Mouse (Mus musculus): ENCODE results near the gene Ptprt.

DNA sequence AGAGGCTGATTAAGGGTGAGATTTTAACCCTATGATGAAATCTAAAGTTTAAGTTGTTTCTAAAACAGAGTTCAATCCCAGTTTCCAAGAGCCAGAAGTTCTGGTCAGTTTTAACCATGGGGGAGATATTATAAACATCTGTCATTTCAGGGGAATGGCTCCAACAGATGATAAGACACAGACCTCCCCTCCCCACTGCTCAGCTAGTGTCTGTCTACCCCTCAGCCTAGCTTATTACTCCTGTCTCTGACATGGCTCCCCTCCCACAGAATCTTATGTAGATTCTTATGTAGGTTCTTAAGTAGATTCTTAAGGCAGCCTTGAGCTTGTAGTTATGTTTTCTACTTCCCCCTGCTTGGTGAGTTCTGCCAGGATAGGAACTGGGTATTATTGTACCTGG is 1180.5 kb downstream of the Ptprt start:
- TF ChIP-seq CTCF (IDR thresholded peaks at IDR 0.05 in 2 of 3, conservative IDR thresholded peaks at IDR 0.05 in 1 of 3; ENCODE audit: control insufficient read depth in 1 of 3, insufficient read depth in 1 of 3, low read depth in 2 of 3, low read length in 3 of 3, poor library complexity in 1 of 3, severe bottlenecking in 1 of 3) = no peak
- no peak for TF ChIP-seq MAFK (IDR thresholded peaks at IDR 0.05; ENCODE audit: borderline replicate concordance, low read depth, low read length)
- no peak for TF ChIP-seq POLR2A (IDR thresholded peaks at IDR 0.05; ENCODE audit: control insufficient read depth in 1 of 2, insufficient read depth in 1 of 2, low read depth in 1 of 2, low read length in 2 of 2, poor library complexity in 1 of 2)
